Mouse (Mus musculus): Measurements from ENCODE around the gene Ptprk.

DNA sequence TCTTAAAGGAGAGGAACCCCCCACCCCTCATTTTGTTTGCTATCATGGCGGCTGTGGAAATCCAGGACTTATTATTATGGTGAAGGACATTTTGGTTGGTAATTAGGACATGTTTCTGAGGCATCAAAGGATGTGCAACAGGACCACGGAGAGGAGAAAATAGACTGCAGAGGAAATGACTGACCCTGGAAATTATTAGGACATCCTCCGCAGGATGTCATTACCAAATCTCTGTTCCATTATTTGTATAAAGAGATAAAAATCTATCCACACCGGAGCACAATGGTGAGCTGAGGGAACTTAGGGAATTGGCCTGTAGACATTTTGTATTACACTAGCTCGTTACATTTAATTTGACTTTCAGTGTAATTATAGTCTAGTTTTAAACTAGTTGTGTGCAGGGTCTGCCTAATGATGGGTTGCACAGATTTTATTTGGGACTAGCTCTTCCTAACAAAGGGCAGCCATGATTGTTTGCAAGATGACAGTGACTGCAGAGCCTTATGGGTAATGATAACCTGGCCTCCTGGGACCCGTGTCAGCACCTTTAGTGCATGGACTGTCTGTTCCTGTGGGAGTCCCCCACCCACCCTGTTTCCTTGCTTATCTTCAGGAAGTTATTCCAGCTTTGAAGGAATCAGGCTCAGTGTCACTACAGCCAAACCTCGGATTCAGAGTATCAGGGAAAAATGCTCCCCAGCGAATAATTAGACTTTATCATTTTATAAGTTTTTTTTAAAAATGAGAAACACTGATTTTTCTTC lies 38.4 kb downstream of the Ptprk start:
- TF ChIP-seq POLR2A (IDR thresholded peaks at IDR 0.05; ENCODE audit: control insufficient read depth, low read depth, low read length): no peak
- TF ChIP-seq CTCF (IDR thresholded peaks at IDR 0.05; ENCODE audit: control insufficient read depth, insufficient read depth, insufficient replicate concordance, low read depth, low read length): no peak
